Mouse (Mus musculus): ENCODE data around the gene Fgd5. TPM values are rescaled to one million over a fixed set of nuclear protein-coding genes. Genes with fewer than 3 reads are reported as not detected.
A peak's percentile ranks its signal among the peaks of the same experiment; 100 is the strongest.
"Not testable (repeated sequence)": the region's sequence is repeated elsewhere in the genome, so short reads cannot be mapped to it uniquely, and the experiment has no call there.

Gene Fgd5
- polyA plus RNA-seq (2012; rRNA removed): 5.1 and 5.6 TPM in 2 replicates

DNA sequence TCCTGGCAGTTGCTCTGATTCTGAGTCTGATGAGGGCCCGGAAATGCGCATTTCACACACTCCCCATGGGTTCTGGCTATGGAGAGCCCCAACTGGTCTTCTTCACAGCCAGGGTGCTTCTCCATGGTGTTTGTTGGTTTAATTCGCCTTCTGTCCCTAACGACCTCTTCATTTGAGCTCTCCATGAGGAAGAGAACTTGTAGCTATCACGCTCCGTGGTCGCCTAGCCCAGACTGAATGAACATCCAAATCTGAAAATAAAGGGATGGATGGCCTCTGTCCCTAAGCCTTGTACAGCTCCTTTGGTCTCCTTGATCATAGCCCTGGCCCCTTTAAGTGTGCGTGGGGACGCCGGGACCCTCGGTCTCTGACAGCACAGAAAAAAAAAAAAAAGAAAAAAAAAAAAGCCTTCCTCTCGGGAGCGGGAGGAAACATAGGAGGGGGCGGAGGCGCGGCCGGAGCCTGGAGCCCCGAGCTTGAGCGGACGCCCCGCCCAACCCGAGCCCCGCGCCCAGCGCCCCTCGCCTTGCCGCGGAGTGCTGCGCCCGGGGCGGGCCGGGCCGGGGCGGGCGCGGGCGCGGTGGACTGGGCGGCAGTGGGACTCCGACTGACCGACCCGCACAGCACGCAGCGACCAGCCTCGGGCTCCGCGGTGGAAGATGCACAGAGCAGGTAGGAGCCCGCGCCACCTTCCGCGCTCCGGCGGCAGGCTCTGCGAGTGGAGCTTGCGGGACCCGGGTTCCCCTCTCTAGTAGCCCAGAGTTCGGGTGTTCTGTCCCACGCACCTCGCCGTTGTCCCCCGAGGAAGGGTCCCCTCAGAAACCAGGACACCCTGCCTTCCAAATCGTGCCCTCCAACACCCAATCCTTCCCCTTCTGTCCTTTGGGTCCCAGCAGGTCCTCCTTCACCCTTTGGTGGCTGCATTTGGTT, at the start of gene Fgd5:
Gene Fgd5 (plus strand): TSS at position 508 of the 930 bp plus-strand sequence.
- no peaks in the 10 kb centered on the region for H3K4me1 ChIP-seq (replicated peaks; ENCODE audit: control insufficient read depth, insufficient read depth, low read length)
- TF ChIP-seq POLR2A (IDR thresholded peaks at IDR 0.05; ENCODE audit: control insufficient read depth, extremely low read depth, insufficient read depth, low read length, poor library complexity): no peak
- TF ChIP-seq CTCF (IDR thresholded peaks at IDR 0.05; ENCODE audit: borderline replicate concordance, control insufficient read depth, extremely low read depth, insufficient read depth, low read length, poor library complexity): no peak
- peak within 1 kb of the TSS; percentile 13 for H3K4me3 ChIP-seq (ENCODE audit: control insufficient read depth, insufficient read depth, low read length)
- no peak within 1 kb of the TSS for H3K27ac ChIP-seq (ENCODE audit: control insufficient read depth, insufficient read depth, low read length)
- H3K36me3 ChIP-seq (ENCODE audit: control insufficient read depth, insufficient read depth, low read length): no peaks in the 10 kb centered on the region
- 6% methylated on average over 62 of the region's 62 CpGs for WGBS
- DNase-seq: no peak
- no peaks in the 10 kb centered on the region; the same call in 1 of the 2 replicates for H3K27me3 ChIP-seq (ENCODE audit: control insufficient read depth, insufficient read depth, low read length)

DNA sequence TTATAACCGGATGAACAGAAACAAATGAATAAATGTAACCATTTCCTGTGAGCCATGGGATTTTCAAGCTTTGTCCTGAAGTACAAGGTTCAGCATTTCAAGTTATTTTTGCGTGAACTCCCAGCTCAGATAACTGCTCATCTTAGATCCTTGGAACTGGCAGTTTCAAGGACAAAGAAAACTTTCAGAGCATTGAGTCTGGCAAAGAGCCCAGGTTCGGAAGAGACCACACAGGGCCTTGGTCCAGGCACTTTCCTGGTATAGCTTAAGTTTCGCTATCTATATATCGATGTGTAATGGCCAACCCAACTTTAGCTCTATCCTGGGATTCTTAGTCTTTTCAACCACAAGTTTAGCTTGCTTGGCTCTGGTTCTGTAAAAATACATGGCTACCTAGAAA, 47.4 kb upstream of the Fgd5 start:
- H3K27me3 ChIP-seq (ENCODE audit: control insufficient read depth, insufficient read depth, low read length): no peaks in the 10 kb centered on the region
- 92% methylated on average over 5 of the region's 5 CpGs for WGBS

DNA sequence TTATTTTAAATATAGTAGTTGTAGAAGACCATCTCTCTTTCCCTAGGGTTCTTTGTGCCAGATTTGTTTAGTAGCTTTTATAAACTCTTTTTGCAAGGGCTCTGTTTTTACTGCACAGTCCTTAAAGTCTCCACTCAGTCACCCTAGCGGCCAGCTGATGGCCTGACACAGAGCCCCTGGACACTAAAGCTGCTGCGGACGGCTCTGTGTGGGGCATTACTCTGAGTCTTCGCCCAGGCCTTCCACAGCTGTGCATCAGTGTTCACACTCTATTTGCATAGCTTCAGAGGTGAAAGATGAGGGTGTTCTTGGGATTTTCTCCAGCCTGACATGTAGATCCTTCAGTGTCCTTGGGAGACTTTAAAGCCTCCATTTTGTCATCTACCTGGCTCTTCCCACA, 40.2 kb upstream of the Fgd5 start:
- Histone ChIP-seq H3K4me1 (replicated peaks; ENCODE audit: control insufficient read depth, insufficient read depth, low read length) (no peaks in the 10 kb centered on the region), H3K36me3 (ENCODE audit: control insufficient read depth, insufficient read depth, low read length) (no peaks in the 10 kb centered on the region), H3K4me3 (ENCODE audit: control insufficient read depth, insufficient read depth, low read length) (no peak overlapping the region), H3K27me3 (ENCODE audit: control insufficient read depth, insufficient read depth, low read length) (no peaks in the 10 kb centered on the region), H3K27ac (ENCODE audit: control insufficient read depth, insufficient read depth, low read length) (no peak overlapping the region)
- DNase-seq: no peak
- TF ChIP-seq CTCF (IDR thresholded peaks at IDR 0.05; ENCODE audit: borderline replicate concordance, control insufficient read depth, extremely low read depth, insufficient read depth, low read length, poor library complexity) (no peak), POLR2A (IDR thresholded peaks at IDR 0.05; ENCODE audit: control insufficient read depth, extremely low read depth, insufficient read depth, low read length, poor library complexity) (no peak)
- WGBS: 97% methylated on average over 4 of the region's 4 CpGs

More for the DNA sequence above, 47.4 kb upstream of the Fgd5 start:
- TF ChIP-seq CTCF (IDR thresholded peaks at IDR 0.05; ENCODE audit: borderline replicate concordance, control insufficient read depth, extremely low read depth, insufficient read depth, low read length, poor library complexity) (no peak), POLR2A (IDR thresholded peaks at IDR 0.05; ENCODE audit: control insufficient read depth, extremely low read depth, insufficient read depth, low read length, poor library complexity) (no peak)
- Histone ChIP-seq H3K4me1 (replicated peaks; ENCODE audit: control insufficient read depth, insufficient read depth, low read length) (no peaks in the 10 kb centered on the region), H3K4me3 (ENCODE audit: control insufficient read depth, insufficient read depth, low read length) (no peak overlapping the region), H3K36me3 (ENCODE audit: control insufficient read depth, insufficient read depth, low read length) (no peaks in the 10 kb centered on the region), H3K27ac (ENCODE audit: control insufficient read depth, insufficient read depth, low read length) (no peak overlapping the region)
- no peak for DNase-seq

DNA sequence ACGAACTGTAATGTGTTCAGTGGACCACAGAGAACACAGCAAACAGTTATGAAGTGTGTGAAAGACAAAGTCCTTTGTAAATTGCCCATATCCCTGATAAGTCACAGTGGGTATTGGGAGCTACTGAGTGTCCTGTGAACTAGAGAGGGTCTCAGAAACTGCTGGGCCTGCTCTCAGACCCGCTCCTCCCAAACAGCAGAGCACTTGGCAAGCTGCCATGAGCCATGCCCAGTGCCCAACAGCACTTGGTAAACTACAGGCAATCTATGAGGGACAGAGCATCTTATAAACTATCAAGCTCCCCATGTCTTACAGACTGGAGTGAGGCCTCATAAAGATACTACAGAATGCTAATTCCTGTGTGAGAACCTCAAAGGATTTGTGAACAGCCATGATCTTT, 30.3 kb upstream of the Fgd5 start:
- no peaks in the 10 kb centered on the region for H3K4me1 ChIP-seq (replicated peaks; ENCODE audit: control insufficient read depth, insufficient read depth, low read length)
- no peak for DNase-seq
- no peak overlapping the region for H3K27ac ChIP-seq (ENCODE audit: control insufficient read depth, insufficient read depth, low read length)
- H3K4me3 ChIP-seq (ENCODE audit: control insufficient read depth, insufficient read depth, low read length): no peak overlapping the region
- H3K27me3 ChIP-seq (ENCODE audit: control insufficient read depth, insufficient read depth, low read length): no peaks in the 10 kb centered on the region
- 89% methylated on average over 2 of the region's 2 CpGs for WGBS
- TF ChIP-seq POLR2A (IDR thresholded peaks at IDR 0.05; ENCODE audit: control insufficient read depth, extremely low read depth, insufficient read depth, low read length, poor library complexity): no peak
- no peak for TF ChIP-seq CTCF (IDR thresholded peaks at IDR 0.05; ENCODE audit: borderline replicate concordance, control insufficient read depth, extremely low read depth, insufficient read depth, low read length, poor library complexity)
- H3K36me3 ChIP-seq (ENCODE audit: control insufficient read depth, insufficient read depth, low read length): no peaks in the 10 kb centered on the region

DNA sequence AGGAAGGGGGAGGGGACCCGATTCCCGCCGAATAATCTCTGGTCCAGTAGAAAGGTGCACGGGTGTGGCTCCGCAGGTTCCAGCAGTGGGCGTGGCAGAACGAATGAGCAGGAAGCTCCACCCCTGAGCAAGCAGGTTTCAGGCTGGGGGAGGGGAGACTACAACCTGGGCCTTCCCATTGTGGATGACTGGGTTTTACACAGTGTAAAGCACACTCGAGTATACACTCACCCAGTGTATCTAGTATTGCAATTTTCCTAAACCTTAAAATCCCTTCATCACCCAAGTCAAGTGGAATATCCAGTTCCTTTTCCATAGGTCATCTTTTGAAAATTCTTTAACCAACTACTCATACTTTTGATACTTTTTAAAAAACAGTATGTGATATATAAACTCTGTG, 20.7 kb upstream of the Fgd5 start:
- not testable (repeated sequence) for H3K4me1 ChIP-seq (replicated peaks; ENCODE audit: control insufficient read depth, insufficient read depth, low read length); H3K27me3 ChIP-seq (ENCODE audit: control insufficient read depth, insufficient read depth, low read length); H3K27ac ChIP-seq (ENCODE audit: control insufficient read depth, insufficient read depth, low read length); DNase-seq; H3K4me3 ChIP-seq (ENCODE audit: control insufficient read depth, insufficient read depth, low read length); H3K36me3 ChIP-seq (ENCODE audit: control insufficient read depth, insufficient read depth, low read length)
- WGBS: 83% methylated on average over 3 of the region's 8 CpGs

DNA sequence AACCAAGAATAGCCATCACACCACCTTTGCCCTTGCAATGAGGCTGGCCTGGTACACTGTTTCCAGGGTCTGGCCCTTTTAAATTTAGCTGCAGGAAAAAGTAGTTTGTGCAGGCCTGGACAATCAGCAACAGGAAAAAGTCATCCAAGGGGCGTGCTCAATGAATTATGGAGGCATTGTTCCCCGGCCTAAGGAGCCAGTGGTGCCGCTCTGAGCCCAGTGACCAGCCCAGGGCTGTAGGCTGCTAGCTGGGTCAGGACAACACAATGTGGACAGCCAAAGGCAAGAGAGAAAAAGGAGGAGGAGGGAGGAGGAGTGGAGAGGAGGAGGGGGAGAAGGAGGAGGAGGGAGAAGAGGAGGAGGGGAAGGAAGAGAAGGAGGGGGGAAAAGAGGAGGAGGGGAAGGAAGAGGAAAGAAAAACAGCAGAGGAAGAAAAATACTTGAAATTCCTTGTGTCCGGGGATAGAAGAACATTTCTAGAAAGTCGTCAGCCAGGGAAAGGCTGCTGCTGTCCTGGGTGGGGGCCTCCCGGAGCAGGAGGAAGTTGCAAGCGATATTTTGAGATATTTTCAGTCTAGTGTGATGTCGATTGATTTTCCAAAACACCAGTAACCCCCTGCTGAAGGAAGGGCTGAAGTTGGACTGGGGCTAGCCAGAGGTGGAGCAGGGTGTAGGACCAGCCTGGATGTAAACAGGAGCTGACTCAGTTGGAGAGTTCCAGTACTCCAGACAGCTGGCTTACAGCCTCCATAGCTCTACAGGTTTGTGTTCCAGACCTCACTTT, 18.5 kb upstream of the Fgd5 start:
- TF ChIP-seq CTCF (IDR thresholded peaks at IDR 0.05; ENCODE audit: borderline replicate concordance, control insufficient read depth, extremely low read depth, insufficient read depth, low read length, poor library complexity) (no peak), POLR2A (IDR thresholded peaks at IDR 0.05; ENCODE audit: control insufficient read depth, extremely low read depth, insufficient read depth, low read length, poor library complexity) (no peak)
- 48% methylated on average over 8 of the region's 8 CpGs for WGBS
- DNase-seq: no peak

More for the DNA sequence above, 18.5 kb upstream of the Fgd5 start:
- no peaks in the 10 kb centered on the region for H3K4me1 ChIP-seq (replicated peaks; ENCODE audit: control insufficient read depth, insufficient read depth, low read length)
- H3K4me3 ChIP-seq (ENCODE audit: control insufficient read depth, insufficient read depth, low read length): no peak overlapping the region
- no peak overlapping the region for H3K27ac ChIP-seq (ENCODE audit: control insufficient read depth, insufficient read depth, low read length)
- H3K36me3 ChIP-seq (ENCODE audit: control insufficient read depth, insufficient read depth, low read length): no peaks in the 10 kb centered on the region
- no peaks in the 10 kb centered on the region for H3K27me3 ChIP-seq (ENCODE audit: control insufficient read depth, insufficient read depth, low read length)

Data from thymus, adult 2 months (tissue).